Mouse (Mus musculus) cerebellum, adult 2 months (tissue): ENCODE measurements around the gene Syne3.
A peak's percentile ranks its signal among the peaks of the same experiment; 100 is the strongest.

Source experiments
- CTCF ChIP-seq: fragments of 200-500 bp; IDR thresholded peaks from 2 replicates; pipeline ENCODE4 v1.5.1; 2011; ENCODE audit warnings: low read depth, mild to moderate bottlenecking, control low read depth, low read length, moderate library complexity, borderline replicate concordance; ENCODE audit not compliant: insufficient read depth
- POLR2A ChIP-seq: fragments of 200-500 bp; IDR thresholded peaks from 2 replicates; pipeline ENCODE4 v1.6.1; 2011; ENCODE audit warnings: low read length, control low read depth, borderline replicate concordance; ENCODE audit not compliant: insufficient read depth

GRCm38 (mm10) chr12:104952458-104952857 lies 57.2 kb downstream of the Syne3 start:
- TF ChIP-seq CTCF (peak; percentile 85), POLR2A (no peak)
